Mouse (Mus musculus): Measurements from ENCODE around the gene Fga. TPM values are rescaled to one million over a fixed set of nuclear protein-coding genes. Genes with fewer than 3 reads are reported as not detected.

Fga gene
- total and polyA plus RNA-seq, 3 experiments: 0.12 to 13.3 (median 0.66) TPM

Other genes with a start within 250 kb of the Fga start
- gene Rbm46, start 149.6 kb upstream of the Fga start, total RNA-seq (2021): under 1 TPM; 0.38 to 0.69 TPM
- not detected in 2 replicates for gene Rbm46, start 149.6 kb upstream of the Fga start, polyA plus RNA-seq (2012; rRNA removed)
- under 1 TPM; 0.07 to 0.17 TPM for gene Lrat, start 122.1 kb upstream of the Fga start, total RNA-seq (2021)
- not detected in 2 replicates for gene Lrat, start 122.1 kb upstream of the Fga start, polyA plus RNA-seq (2012; rRNA removed)
- gene Fgg, start 18.4 kb upstream of the Fga start, total RNA-seq (2021): 10 to 100 TPM in 1 of 2 experiments, under 1 TPM in 1; 0.38 to 10.9 TPM
- gene Fgg, start 18.4 kb upstream of the Fga start, polyA plus RNA-seq (2012; rRNA removed): 0.63 TPM in 1 of 2 replicates, not detected in the other
- gene Fgb, start 23.8 kb downstream of the Fga start, total RNA-seq (2021): 1 to 10 TPM in 1 of 2 experiments, under 1 TPM in 1; 0.28 to 5.6 TPM
- gene Fgb, start 23.8 kb downstream of the Fga start, polyA plus RNA-seq (2012; rRNA removed): 0.11 TPM in 1 of 2 replicates, not detected in the other
- gene Plrg1, start 29.4 kb downstream of the Fga start, total RNA-seq (2021): 10 to 100 TPM; 49.0 to 50.2 TPM
- gene Plrg1, start 29.4 kb downstream of the Fga start, polyA plus RNA-seq (2012; rRNA removed): 12.4 and 16.0 TPM in 2 replicates
- gene Dchs2, start 101.9 kb downstream of the Fga start, total RNA-seq (2021): under 1 TPM; 0.37 to 0.66 TPM
- gene Dchs2, start 101.9 kb downstream of the Fga start, polyA plus RNA-seq (2012; rRNA removed): 0.03 and 0.06 TPM in 2 replicates